Mouse (Mus musculus): ENCODE data around the gene Mylpf. TPM values are rescaled to one million over a fixed set of nuclear protein-coding genes. Genes with fewer than 3 reads are reported as not detected.

The Mylpf gene
- total and polyA plus RNA-seq, 3 experiments = 3.0 to 5.2 (median 3.2) TPM

- peak overlapping the region; percentile 61 for H3K9ac ChIP-seq (ENCODE audit: insufficient read depth, low read depth)
- no peak for DNase-seq (ENCODE audit: extremely low read depth)
- peak overlapping the region; percentile 44 for H3K27ac ChIP-seq (ENCODE audit: insufficient read depth, low read depth)
- no peaks in the 10 kb centered on the region for H3K9me3 ChIP-seq (replicated peaks; ENCODE audit: low read length)
- peaks cover 34 to 63% of the 10 kb centered on the region in 2 experiments for H3K36me3 ChIP-seq (replicated peaks in 1 of 2; ENCODE audit: control insufficient read depth in 1 of 2, insufficient read depth in 1 of 2, low read length in 1 of 2)
- dilution Hi-C loops (cut with MboI; ENCODE audit: extremely low pct_ligation_motif_present, extremely low pct_unique_long_range_greater_than_20kb, low sequenced_read_pairs) = no loop called here
- H3K4me1 ChIP-seq (ENCODE audit: control insufficient read depth in 1 of 2, insufficient read depth in 2 of 2) = peaks cover 6 to 48% of the 10 kb centered on the region in 2 experiments; a peak in 3 of 4 replicates
- H3K4me2 ChIP-seq (ENCODE audit: insufficient read depth, low read depth, poor library complexity, severe bottlenecking) = peak overlapping the region; percentile 87
- H3K27me3 ChIP-seq (replicated peaks) = no peaks in the 10 kb centered on the region
- in situ Hi-C loops (cut with MboI; ENCODE audit: low pct_ligation_motif_present, low pct_unique_long_range_greater_than_20kb, low sequenced_read_pairs) = no loop called here
- peak overlapping the region; percentile 94 to 98 (median 97) for H3K4me3 ChIP-seq (replicated peaks in 1 of 3; ENCODE audit: low read depth in 2 of 3, low read length in 2 of 3, poor library complexity in 1 of 3)
- TF ChIP-seq KAT2A (IDR thresholded peaks at IDR 0.05; ENCODE audit: insufficient replicate concordance, low read length) (no peak), RAD21 (IDR thresholded peaks at IDR 0.05; ENCODE audit: low read depth, low read length) (no peak), JUND (conservative IDR thresholded peaks at IDR 0.05; ENCODE audit: low read depth, low read length) (no peak), HCFC1 (IDR thresholded peaks at IDR 0.05; ENCODE audit: low read depth, low read length) (no peak), CHD2 (IDR thresholded peaks at IDR 0.05; ENCODE audit: low read length) (peak; percentile 6; the same call in 1 of the 2 replicates), MYC (IDR thresholded peaks at IDR 0.05; ENCODE audit: low read depth, low read length) (no peak), SIN3A (IDR thresholded peaks at IDR 0.05; ENCODE audit: low read length) (no peak; the same call in 1 of the 2 replicates), GABPA (IDR thresholded peaks at IDR 0.05; ENCODE audit: insufficient replicate concordance, low read depth, low read length) (no peak), USF2 (conservative IDR thresholded peaks at IDR 0.05; ENCODE audit: low read depth, low read length) (no peak), SMC3 (IDR thresholded peaks at IDR 0.05; ENCODE audit: low read depth, low read length) (no peak), BHLHE40 (IDR thresholded peaks at IDR 0.05; ENCODE audit: low read depth, low read length) (no peak), RCOR1 (conservative IDR thresholded peaks at IDR 0.05; ENCODE audit: low read depth, low read length) (no peak), ELF1 (IDR thresholded peaks at IDR 0.05; ENCODE audit: low read depth, low read length) (no peak), ETS1 (conservative IDR thresholded peaks at IDR 0.05; ENCODE audit: low read depth, low read length) (no peak), UBTF (IDR thresholded peaks at IDR 0.05; ENCODE audit: low read depth, low read length) (0 out of 2 replicates have a peak, but pooled peaks have one; percentile 8), POLR2AphosphoS2 (IDR thresholded peaks at IDR 0.05; ENCODE audit: low read depth, low read length) (no peak), JUN (IDR thresholded peaks at IDR 0.05; ENCODE audit: insufficient read depth, low read depth, low read length) (no peak), ZKSCAN1 (IDR thresholded peaks at IDR 0.05; ENCODE audit: borderline replicate concordance, low read depth, low read length) (peak; percentile 84), ZNF384 (IDR thresholded peaks at IDR 0.05; ENCODE audit: low read depth, low read length) (no peak), MEF2A (IDR thresholded peaks at IDR 0.05; ENCODE audit: borderline replicate concordance, low read depth, low read length) (no peak), ZC3H11A (IDR thresholded peaks at IDR 0.05; ENCODE audit: low read depth, low read length) (no peak)
- H3K79me2 ChIP-seq (replicated peaks; ENCODE audit: control insufficient read depth, extremely low read depth, insufficient read depth, poor library complexity, severe bottlenecking) = peaks cover 31% of the 10 kb centered on the region
These were observed 24.7 kb downstream of the Mylpf start for GRCm38 (mm10) chr7:127233368-127233749.

Data from CH12.LX (cell line).